Mouse (Mus musculus) spleen, adult 2 months (tissue): ENCODE results near the gene Vps16. TPM values are rescaled to one million over a fixed set of nuclear protein-coding genes. Genes with fewer than 3 reads are reported as not detected.
A peak's percentile ranks its signal among the peaks of the same experiment; 100 is the strongest.

Experiments used
- DNase-seq, 2 experiments: peaks; one replicate each; pipeline versions ENCODE4 v3.0.0 to v3.0.0-alpha.2; 2012 to 2021; ENCODE audit warnings: low spot score in 2 of 2, low read depth in 1 of 2
- H3K27ac ChIP-seq: fragments of 200-500 bp; 2 replicates; pipeline ENCODE4 v1.5.1; 2012; ENCODE audit warnings: low read length, inconsistent platforms; ENCODE audit not compliant: insufficient read depth
- H3K27me3 ChIP-seq: fragments of 200-500 bp; 2 replicates; pipeline ENCODE4 v1.6.1; 2012; ENCODE audit warnings: mild to moderate bottlenecking, moderate library complexity, low read length, inconsistent platforms; ENCODE audit not compliant: control insufficient read depth, insufficient read depth
- H3K36me3 ChIP-seq: fragments of 200-500 bp; 2 replicates; pipeline ENCODE4 v1.6.1; 2012; ENCODE audit warnings: mild to moderate bottlenecking, low read length, inconsistent platforms; ENCODE audit not compliant: control insufficient read depth, insufficient read depth
- H3K4me1 ChIP-seq: fragments of 200-500 bp; 2 replicates; pipeline ENCODE4 v1.6.1; 2011; ENCODE audit warnings: inconsistent platforms; ENCODE audit not compliant: control insufficient read depth, insufficient read depth, insufficient read length
- H3K4me3 ChIP-seq: fragments of 200-500 bp; 2 replicates; pipeline ENCODE4 v1.5.1; 2011; ENCODE audit warnings: mild to moderate bottlenecking, inconsistent platforms; ENCODE audit not compliant: insufficient read depth, insufficient read length; ENCODE audit errors: extremely low read depth
- CTCF ChIP-seq: fragments of 200-500 bp; IDR thresholded peaks from 2 replicates; pipeline ENCODE4 v1.5.1; 2011; ENCODE audit warnings: mild to moderate bottlenecking, inconsistent platforms; ENCODE audit not compliant: insufficient read depth, insufficient read length, insufficient replicate concordance; ENCODE audit errors: extremely low read depth
- POLR2A ChIP-seq: fragments of 200-500 bp; IDR thresholded peaks from 2 replicates; pipeline ENCODE4 v1.6.1; 2011; ENCODE audit warnings: low read depth, low read length, inconsistent platforms
- WGBS: fragments of 180-500 bp; shearing (Covaris S2); methylation state at CpG from one replicate; pipeline ENCODE4 v1.1.7; 2018; 5-methylcytosine and 5-hydroxymethylcytosine counted together
- polyA plus RNA-seq: library from polyadenylated mRNA; depleted of rRNA; stranded (reverse); fragments of >200 nt; gene quantifications from 2 replicates; pipeline ENCODE4 v1.2.3, GENCODE M21; 2012

The Vps16 gene
- polyA plus RNA-seq, 1 experiment, result 84.8 TPM

DNA sequence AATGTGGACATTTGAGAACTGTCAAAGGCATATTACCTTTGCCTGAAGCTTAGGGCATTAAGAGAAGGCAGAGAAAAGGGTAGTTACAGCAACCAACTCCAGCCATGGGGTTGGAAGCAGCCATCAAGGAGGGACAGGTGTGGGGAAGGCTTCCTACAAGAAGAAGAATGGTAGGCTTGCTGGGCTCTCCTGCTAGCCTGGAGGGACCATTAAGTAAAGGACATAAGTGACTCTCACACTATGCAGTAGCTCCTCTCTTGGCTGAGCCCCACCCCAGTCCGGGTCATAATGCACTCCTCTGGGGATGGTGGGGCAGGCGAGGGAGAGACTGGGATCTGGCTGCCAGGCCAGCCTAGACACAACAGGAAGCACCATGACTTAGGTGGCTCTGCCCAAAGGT, 18.0 kb upstream of the Vps16 start, which contains the start of gene Tmem239:
TSS of gene Tmem239 (plus strand) at position 301 of the 400 bp plus-strand sequence.
- Histone ChIP-seq H3K4me3 (no peak within 1 kb of the TSS), H3K27me3 (no peaks in the 10 kb centered on the region), H3K4me1 (no peaks in the 10 kb centered on the region), H3K27ac (no peak within 1 kb of the TSS), H3K36me3 (no peaks in the 10 kb centered on the region)
- WGBS, result 89% methylated on average over 2 of the region's 2 CpGs
- no peak for DNase-seq
- no peak for TF ChIP-seq POLR2A

DNA sequence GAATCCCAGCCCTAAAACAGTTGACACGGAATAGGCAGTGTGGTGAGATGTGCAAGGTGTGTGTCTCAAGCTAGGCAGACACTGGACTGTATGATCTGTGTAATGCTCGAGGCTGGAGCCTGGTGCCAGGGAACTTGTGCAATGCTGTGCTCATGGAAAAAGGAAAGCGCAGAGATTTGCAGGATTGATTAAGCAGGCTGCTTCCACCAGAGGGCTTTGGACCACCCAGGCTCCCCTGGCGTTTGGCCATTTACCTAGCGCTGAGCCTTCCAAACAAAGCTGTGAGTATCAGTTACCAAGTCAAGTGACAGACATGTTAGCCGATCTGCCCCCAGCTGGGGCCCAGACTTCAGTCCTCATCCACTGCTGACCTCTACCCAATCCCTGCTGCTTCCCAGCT, 15.9 kb upstream of the Vps16 start:
- WGBS, result 77% methylated on average over 6 of the region's 6 CpGs
- Histone ChIP-seq H3K4me3 (no peak overlapping the region), H3K4me1 (no peaks in the 10 kb centered on the region), H3K36me3 (no peaks in the 10 kb centered on the region), H3K27me3 (no peaks in the 10 kb centered on the region), H3K27ac (no peak overlapping the region)
- TF ChIP-seq CTCF (no peak), POLR2A (no peak)
- no peak for DNase-seq

DNA sequence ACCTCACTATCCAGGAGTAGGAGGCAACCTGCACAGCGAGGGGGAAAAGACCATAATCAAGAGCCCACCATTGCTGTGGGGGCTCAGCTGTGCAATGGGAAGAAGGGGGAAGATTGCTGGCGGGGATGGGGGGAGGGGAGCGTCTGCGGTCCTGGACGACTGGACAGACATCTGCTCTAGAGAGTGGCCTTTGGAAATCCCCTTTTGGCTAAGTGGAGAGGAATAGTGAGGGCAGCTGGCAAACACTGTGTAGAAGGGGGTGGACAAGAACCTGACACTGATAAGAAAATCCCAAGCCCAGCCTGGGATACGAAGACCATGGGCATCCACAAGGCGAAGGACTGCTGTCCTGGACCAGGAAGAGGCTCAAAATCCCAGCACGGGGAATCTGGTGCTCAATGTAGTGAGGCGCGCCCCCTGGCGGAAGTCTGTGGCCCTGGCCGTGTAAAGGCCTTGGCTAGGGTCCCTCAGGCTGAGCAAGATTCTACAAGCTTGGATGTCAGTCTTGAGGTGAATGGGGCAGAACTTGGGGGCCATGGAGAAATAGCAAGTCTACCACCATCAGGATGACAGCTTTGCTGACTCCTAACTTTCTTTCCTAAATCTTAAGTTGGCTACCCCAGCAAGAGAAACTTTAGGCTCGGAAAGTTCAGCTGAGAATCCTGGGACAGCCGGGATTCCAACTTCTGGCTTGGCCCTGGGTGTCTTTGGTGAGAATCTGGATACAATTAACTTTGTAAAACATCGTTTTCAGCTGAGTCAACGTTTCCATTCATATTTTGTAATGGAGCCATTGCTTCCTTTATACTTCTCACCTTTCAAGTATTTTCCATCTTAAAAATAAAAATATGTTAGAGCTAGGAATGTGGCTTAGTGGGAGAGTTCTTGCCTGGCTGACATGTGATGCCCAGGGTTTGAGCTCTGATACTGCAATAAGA, 12.3 kb upstream of the Vps16 start:
- TF ChIP-seq CTCF (peak; percentile 87), POLR2A (no peak)
- Histone ChIP-seq H3K4me3 (no peak overlapping the region), H3K36me3 (no peaks in the 10 kb centered on the region), H3K4me1 (no peaks in the 10 kb centered on the region), H3K27ac (no peak overlapping the region), H3K27me3 (no peaks in the 10 kb centered on the region)
- peak in 1 of 2 experiments; percentile 60 for DNase-seq
- WGBS, result 29% methylated on average over 16 of the region's 16 CpGs

DNA sequence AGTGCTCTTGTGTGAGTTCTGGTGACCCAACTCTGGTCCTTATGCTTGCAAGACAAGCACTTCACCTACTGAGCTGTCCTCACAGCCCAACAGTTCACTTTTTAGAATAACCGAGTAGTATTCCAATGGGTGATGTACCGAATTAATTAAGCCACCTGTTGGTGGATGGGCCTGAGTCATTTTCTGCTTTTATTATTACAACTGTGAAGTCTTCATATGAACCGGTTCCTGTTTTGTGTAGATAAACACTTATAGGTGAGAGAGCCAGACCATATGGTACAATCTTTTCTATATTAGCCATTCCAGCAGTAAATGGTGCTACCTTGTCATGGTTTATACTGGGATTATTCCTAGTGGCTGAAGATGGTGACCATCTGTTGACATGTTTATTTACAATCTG, 11.4 kb upstream of the Vps16 start:
- no peaks in the 10 kb centered on the region for H3K27me3 ChIP-seq
- DNase-seq, result no peak
- no peak overlapping the region for H3K27ac ChIP-seq
- H3K4me3 ChIP-seq, result no peak overlapping the region
- H3K36me3 ChIP-seq, result no peaks in the 10 kb centered on the region
- TF ChIP-seq POLR2A (no peak), CTCF (no peak)
- WGBS, result 80% methylated on average over 3 of the region's 3 CpGs
- no peaks in the 10 kb centered on the region for H3K4me1 ChIP-seq

DNA sequence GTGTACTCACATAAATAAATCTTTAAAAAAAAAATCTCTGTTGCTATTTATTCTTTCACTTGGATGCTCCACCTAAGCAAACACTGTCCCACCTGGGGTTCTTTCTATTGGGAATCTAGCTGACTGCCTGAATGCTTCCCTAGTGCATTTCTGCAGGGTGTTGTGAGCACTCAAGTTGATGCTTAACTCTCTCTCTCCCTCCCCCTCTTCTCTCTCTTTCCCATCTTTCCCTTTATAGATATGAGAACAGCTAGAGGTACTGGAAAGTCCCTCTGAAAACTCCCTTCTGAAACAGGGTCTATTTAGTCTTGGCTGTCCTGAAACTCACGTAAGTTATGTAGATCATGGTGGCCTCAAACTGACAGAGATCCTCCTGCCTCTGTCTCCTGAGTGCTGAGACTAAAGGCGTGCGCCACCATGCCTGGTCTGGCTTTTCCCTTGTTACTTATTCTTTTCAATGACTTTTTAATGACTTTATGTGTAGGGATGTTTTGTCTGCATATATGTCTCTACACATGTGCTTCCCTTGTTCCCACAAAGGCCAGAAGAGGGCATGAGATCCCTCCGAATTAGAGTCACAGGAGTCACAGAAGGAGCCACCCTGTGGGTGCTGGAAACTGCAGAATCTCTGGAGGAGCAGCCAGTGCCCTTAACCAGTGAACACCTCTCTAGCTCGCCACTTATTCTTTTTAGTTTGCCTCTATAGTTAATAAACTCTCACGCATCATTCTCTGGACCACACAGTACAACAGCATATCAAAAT, 9.9 kb upstream of the Vps16 start:
- WGBS, result 78% methylated on average over 6 of the region's 6 CpGs
- DNase-seq, result no peak
- Histone ChIP-seq H3K36me3 (peaks cover 2% of the 10 kb centered on the region; the same call in 1 of the 2 replicates), H3K27me3 (no peaks in the 10 kb centered on the region), H3K4me3 (no peak overlapping the region), H3K4me1 (no peaks in the 10 kb centered on the region), H3K27ac (no peak overlapping the region)
- TF ChIP-seq CTCF (no peak), POLR2A (no peak)

DNA sequence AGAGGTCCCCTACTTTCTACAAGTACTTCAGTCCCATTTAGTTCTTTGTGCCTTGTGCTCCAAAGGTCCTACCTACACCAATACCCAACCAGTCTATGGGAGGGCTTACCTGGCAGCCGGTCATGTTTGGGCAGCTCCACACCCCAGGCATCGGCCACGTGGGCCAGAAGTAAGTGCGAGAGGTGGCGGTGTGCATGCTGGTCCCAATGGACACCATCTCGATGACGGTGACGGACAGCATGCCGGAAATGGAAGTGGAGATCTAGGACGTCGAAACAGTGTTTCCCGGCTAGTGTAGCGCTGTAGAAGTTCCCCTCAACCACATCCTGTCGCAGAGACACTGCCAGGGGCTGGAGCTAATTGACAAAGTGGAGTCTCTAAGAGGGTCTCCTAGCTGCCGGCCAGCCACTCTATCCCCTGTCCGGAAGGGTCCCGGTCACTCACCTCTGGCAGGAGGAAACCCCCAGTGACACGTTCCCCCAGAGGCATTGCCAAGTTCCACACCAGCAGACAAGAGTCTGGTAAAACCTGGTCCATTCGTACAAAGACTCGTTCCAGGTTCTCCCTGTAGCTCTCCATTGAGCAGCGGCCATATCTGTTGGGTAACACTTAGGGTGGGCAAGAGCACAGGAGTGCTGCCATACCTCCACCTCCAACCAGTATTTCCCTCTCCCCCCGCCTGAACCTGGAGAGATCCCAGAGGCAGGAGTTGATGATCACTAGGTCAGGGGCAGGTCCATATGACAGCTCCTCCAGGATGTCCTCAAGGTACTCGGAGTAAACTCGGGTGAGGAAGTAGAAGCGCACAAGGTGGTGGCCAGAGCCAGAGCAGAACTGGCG, 2.1 kb upstream of the Vps16 start:
- TF ChIP-seq POLR2A (no peak), CTCF (no peak)
- H3K4me1 ChIP-seq, result peaks cover 6% of the 10 kb centered on the region; the same call in 1 of the 2 replicates
- no peak overlapping the region for H3K27ac ChIP-seq
- no peak overlapping the region for H3K4me3 ChIP-seq
- no peaks in the 10 kb centered on the region for H3K27me3 ChIP-seq
- 94% methylated on average over 26 of the region's 26 CpGs for WGBS
- peaks cover 2% of the 10 kb centered on the region; the same call in 1 of the 2 replicates for H3K36me3 ChIP-seq
- DNase-seq, result no peak
